Mouse (Mus musculus): ENCODE measurements around the gene Dppa3.

Dppa3 gene

GRCm38 (mm10) chr6:122668823-122669222, 42.6 kb downstream of the Dppa3 start:
- no peak for DNase-seq (ENCODE audit: low spot score in 2 of 2)

DNA sequence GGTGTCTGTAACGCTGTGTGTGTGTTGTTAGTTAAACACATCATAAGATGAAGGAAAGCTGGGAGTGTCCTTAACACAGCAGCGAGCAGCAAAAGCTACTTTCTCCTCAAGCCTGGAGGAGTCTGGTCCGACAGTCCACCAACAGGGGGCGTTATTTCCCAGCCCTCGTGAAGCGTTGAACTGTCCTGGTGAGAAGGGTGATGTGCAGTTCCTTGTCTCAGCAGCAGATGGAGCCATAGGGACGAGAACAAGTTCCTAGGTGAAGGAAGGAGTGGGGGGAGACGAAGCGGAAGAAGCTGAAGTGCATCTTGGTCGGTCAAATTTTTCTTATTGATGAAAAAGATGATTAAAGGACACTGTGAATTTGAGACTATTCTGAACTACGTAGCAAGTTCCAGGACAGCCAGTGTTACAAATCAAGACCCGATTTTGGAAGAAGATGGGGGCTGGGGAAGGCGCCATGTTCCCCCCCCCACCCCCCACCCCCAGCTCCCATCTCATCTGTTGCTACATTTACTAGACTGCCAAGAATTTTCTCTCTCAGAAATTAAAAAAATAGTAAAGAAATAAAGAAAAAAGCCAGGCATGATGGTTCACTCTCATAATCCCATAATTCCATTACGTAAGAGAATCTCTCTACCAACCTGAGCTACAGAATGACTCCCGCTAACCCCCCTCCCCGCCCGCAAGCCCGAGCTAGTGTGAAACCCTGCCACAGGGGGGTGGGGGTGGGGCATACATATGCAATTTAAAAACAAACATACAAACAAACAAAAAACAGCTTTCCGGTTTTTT, 43.4 kb downstream of the Dppa3 start:
- peak; percentile 95 to 98 for DNase-seq (ENCODE audit: low spot score in 2 of 2)

GRCm38 (mm10) chr6:122670201-122670551, 44.0 kb downstream of the Dppa3 start:
- DNase-seq (ENCODE audit: low spot score in 2 of 2) = peak in 1 of 2 experiments; percentile 6

GRCm38 (mm10) chr6:122670841-122671240, 44.6 kb downstream of the Dppa3 start:
- DNase-seq (ENCODE audit: low spot score in 2 of 2) = no peak

GRCm38 (mm10) chr6:122672746-122673145, 46.5 kb downstream of the Dppa3 start:
- DNase-seq (ENCODE audit: low spot score in 2 of 2) = no peak
